Mouse (Mus musculus) midbrain, postnatal 0 days (tissue): ENCODE results near the gene Apoa4. TPM values are rescaled to one million over a fixed set of nuclear protein-coding genes. Genes with fewer than 3 reads are reported as not detected.

ENCODE experiments used
- ATAC-seq: fragments of 200-750 bp; cut with Nextera tagmentation; 2 replicates; pipeline ENCODE4 v1.8.0; 2017; ENCODE audit warnings: moderate number of reproducible peaks, mild to moderate bottlenecking, moderate TSS enrichment, moderate library complexity; ENCODE audit not compliant: low FRiP score
- DNase-seq: peaks from one replicate; pipeline ENCODE4 v3.0.0-alpha.2; 2015; ENCODE audit warnings: low spot score
- H3K27ac ChIP-seq: fragments of 300-500 bp; sonication (generic); 2 replicates; pipeline ENCODE4 v1.5.1; 2014; ENCODE audit warnings: low read depth, mild to moderate bottlenecking, low read length, mixed read lengths
- H3K27me3 ChIP-seq: fragments of 300-500 bp; sonication (generic); 2 replicates; pipeline ENCODE4 v1.6.1; 2014; ENCODE audit warnings: low read length, control low read depth, mixed read lengths; ENCODE audit not compliant: insufficient read depth
- H3K36me3 ChIP-seq: fragments of 300-500 bp; sonication (generic); 2 replicates; pipeline ENCODE4 v1.6.1; 2014; ENCODE audit warnings: low read length, control low read depth, mixed read lengths; ENCODE audit not compliant: insufficient read depth
- H3K4me1 ChIP-seq: fragments of 300-500 bp; sonication (generic); 2 replicates; pipeline ENCODE4 v1.6.1; 2014; ENCODE audit warnings: mild to moderate bottlenecking, control low read depth, antibody characterized with exemption, low read length, mixed read lengths; ENCODE audit not compliant: insufficient read depth
- H3K4me2 ChIP-seq: fragments of 300-500 bp; sonication (generic); 2 replicates; pipeline ENCODE4 v1.6.1; 2014; ENCODE audit warnings: low read depth, mild to moderate bottlenecking, low read length, mixed read lengths; ENCODE audit not compliant: poor library complexity, severe bottlenecking
- H3K4me3 ChIP-seq: fragments of 300-500 bp; sonication (generic); 2 replicates; pipeline ENCODE4 v1.5.1; 2014; ENCODE audit warnings: low read depth, mild to moderate bottlenecking, low read length, moderate library complexity
- H3K9ac ChIP-seq: fragments of 300-500 bp; sonication (generic); replicated peaks from 2 replicates; pipeline ENCODE4 v1.6.1; 2014; ENCODE audit warnings: mild to moderate bottlenecking, low read length, moderate library complexity, mixed read lengths; ENCODE audit not compliant: poor library complexity, severe bottlenecking
- H3K9me3 ChIP-seq: fragments of 300-500 bp; sonication (generic); 2 replicates; pipeline ENCODE4 v1.6.1; 2016; ENCODE audit warnings: low read length, control low read depth
- CTCF ChIP-seq: IDR thresholded peaks from 2 replicates; pipeline ENCODE4 v1.5.1; 2016; ENCODE audit warnings: antibody characterized with exemption, mild to moderate bottlenecking
- WGBS: fragments of 180-500 bp; shearing (Covaris S2); extraction: QIAGEN DNeasy Blood & Tissue Kit; methylation state at CpG from one replicate; pipeline ENCODE4 v1.1.7; 2014; 5-methylcytosine and 5-hydroxymethylcytosine counted together
- polyA plus RNA-seq: library from polyadenylated mRNA; unstranded; fragments of >200 nt; fragmentation: Nextera tagmentation; extraction: Ambion mirVana; gene quantifications from 2 replicates; pipeline ENCODE4 v1.2.1, GENCODE M21; 2015
- total RNA-seq: library from RNA; depleted of rRNA; stranded (reverse); fragments of >200 nt; gene quantifications from 2 replicates; pipeline ENCODE4 v1.2.3, GENCODE M21; 2014; rRNA removed

The Apoa4 gene
- total and polyA plus RNA-seq, 2 experiments from 2014 or later: not detected

DNA sequence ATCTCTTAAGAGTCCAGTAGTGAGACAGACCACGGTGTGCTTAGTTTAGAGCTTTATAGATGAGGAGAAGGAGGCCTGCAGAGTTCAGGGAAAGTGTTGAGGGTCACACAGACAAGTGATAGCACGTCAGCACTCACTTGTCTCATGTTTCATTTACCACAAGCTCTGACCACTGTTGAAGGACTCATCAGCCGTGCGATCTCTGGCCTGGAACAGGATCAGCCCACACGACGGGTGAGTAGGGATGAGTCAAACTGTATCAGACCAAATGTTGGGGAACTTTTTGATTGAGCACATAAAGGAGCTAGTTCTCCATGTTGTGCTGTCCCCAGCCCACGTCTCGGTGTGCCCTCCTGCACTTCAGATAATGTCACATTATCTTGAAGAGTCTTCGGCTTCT is 34.0 kb downstream of the Apoa4 start:
- H3K36me3 ChIP-seq: peaks cover 38% of the 10 kb centered on the region
- TF ChIP-seq CTCF: no peak
- no peak for DNase-seq

DNA sequence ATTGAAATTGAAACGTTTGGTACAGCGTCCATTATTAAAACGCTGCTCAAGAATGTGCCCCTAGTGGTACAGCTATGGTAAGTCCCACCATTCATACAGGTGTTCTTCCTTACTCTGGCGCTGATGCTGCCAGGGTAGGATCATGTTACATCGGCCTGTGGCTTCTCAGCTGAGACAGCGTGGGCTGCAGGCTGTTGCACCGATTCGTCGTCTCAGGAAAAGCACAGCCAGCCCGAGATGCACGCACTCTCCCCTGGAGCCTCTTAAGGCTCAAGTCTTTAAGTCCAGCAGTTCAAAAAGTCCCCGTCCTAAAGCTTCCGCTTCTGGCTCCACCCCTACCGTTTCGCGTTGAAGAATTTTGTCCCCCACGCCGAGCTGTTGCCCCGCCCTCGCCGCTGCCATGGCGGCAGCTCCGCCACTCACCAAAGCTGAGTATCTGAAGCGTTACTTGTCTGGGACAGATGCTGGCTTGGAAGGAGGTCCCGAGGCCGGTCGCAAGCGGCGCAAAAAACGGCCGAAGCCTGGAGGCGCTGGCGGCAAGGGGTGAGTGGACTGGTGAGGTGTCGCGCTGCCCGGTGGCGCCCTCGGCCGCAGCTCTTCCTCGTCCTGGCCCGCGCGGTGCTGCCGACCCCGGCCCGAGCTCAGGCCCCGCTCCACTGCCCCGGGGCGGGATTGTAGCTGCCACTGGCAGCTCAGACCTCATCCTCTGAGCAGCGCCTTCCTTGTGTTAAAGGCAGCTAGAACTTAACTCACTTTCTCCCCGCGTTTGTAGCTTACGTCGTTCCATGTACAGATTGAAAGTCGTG is 42.3 kb downstream of the Apoa4 start, which contains the start of gene Bud13:
TSS of gene Bud13 (plus strand) at position 378 of the 806 bp plus-strand sequence.
- Histone ChIP-seq H3K4me1 (0 out of 2 replicates have a peak, but pooled peaks cover 6% of the 10 kb centered on the region), H3K9ac (peak within 1 kb of the TSS; percentile 77), H3K4me2 (peak within 1 kb of the TSS; percentile 51), H3K27ac (peak within 1 kb of the TSS; percentile 76), H3K4me3 (peak within 1 kb of the TSS; percentile 85), H3K9me3 (no peaks in the 10 kb centered on the region), H3K36me3 (peaks cover 45% of the 10 kb centered on the region), H3K27me3 (no peaks in the 10 kb centered on the region)
- peak; percentile 92 for ATAC-seq
- WGBS: under 1% methylated on average over 52 of the region's 55 CpGs
- DNase-seq: peak; percentile 94
- peak; percentile 84 for TF ChIP-seq CTCF

More for the DNA sequence above, 34.0 kb downstream of the Apoa4 start:
- ATAC-seq: no peak
- Histone ChIP-seq H3K4me3 (no peak overlapping the region), H3K27me3 (0 out of 2 replicates have a peak, but pooled peaks cover 14% of the 10 kb centered on the region), H3K4me2 (no peak overlapping the region), H3K9ac (no peak overlapping the region), H3K9me3 (no peaks in the 10 kb centered on the region), H3K4me1 (no peaks in the 10 kb centered on the region), H3K27ac (no peak overlapping the region)
- 91% methylated on average over 9 of the region's 9 CpGs for WGBS

Other genes starting within 250 kb of the Apoa4 start
- 237 and 357 TPM in 2 replicates for gene Pafah1b2, start 228.0 kb upstream of the Apoa4 start, total RNA-seq
- gene Pafah1b2, start 228.0 kb upstream of the Apoa4 start, polyA plus RNA-seq: 241 and 249 TPM in 2 replicates
- 36.4 and 38.4 TPM in 2 replicates for gene Sik3, start 227.9 kb upstream of the Apoa4 start, total RNA-seq
- gene Sik3, start 227.9 kb upstream of the Apoa4 start, polyA plus RNA-seq: 11.2 and 12.5 TPM in 2 replicates
- gene Apoa1, start 12.1 kb upstream of the Apoa4 start, total RNA-seq: 1.4 TPM in 1 of 2 replicates, not detected in the other
- gene Apoa1, start 12.1 kb upstream of the Apoa4 start, polyA plus RNA-seq: 5.5 and 6.2 TPM in 2 replicates
- gene Apoc3, start 5.1 kb upstream of the Apoa4 start, total RNA-seq: not detected in 2 replicates
- not detected in 2 replicates for gene Apoc3, start 5.1 kb upstream of the Apoa4 start, polyA plus RNA-seq
- gene Apoa5, start 27.9 kb downstream of the Apoa4 start, total RNA-seq: not detected in 2 replicates
- not detected in 2 replicates for gene Apoa5, start 27.9 kb downstream of the Apoa4 start, polyA plus RNA-seq
- gene Zpr1, start 32.4 kb downstream of the Apoa4 start, total RNA-seq: 33.7 and 46.1 TPM in 2 replicates
- gene Zpr1, start 32.4 kb downstream of the Apoa4 start, polyA plus RNA-seq: 46.3 and 46.8 TPM in 2 replicates
- gene Bud13, start 42.3 kb downstream of the Apoa4 start, total RNA-seq: 15.0 and 15.7 TPM in 2 replicates
- gene Bud13, start 42.3 kb downstream of the Apoa4 start, polyA plus RNA-seq: 11.8 and 12.3 TPM in 2 replicates
- gene 4931429L15Rik, start 79.3 kb downstream of the Apoa4 start, total RNA-seq: not detected in 2 replicates
- not detected in 2 replicates for gene 4931429L15Rik, start 79.3 kb downstream of the Apoa4 start, polyA plus RNA-seq